Mouse (Mus musculus): ENCODE measurements around the gene Lamtor5. TPM values are rescaled to one million over a fixed set of nuclear protein-coding genes. Genes with fewer than 3 reads are reported as not detected.
"Not testable (repeated sequence)": the region's sequence is repeated elsewhere in the genome, so short reads cannot be mapped to it uniquely, and the experiment has no call there.

Lamtor5 gene
- polyA plus RNA-seq, 1 experiment from 2014 or later = 193 TPM

DNA sequence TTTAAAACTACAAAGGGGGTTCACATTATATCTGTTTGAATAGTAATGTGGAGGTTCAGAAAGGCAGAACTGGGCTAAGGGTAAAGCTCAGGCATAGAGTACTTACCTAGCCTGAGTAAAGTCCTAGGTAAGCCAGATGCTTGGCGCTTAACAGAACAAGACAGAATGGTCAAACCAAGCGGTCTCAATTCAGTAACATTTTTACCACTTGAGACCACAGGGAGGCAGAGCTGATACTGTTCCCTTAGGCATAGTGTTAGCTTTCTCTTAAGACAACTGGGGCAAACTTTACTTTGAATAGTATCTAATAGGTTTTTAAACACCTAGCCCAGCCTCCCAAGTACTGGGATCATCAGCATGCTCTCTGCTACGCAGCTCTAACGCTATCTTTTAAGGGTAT lies 2.7 kb upstream of the Lamtor5 start:
- WGBS = 62% methylated on average over 4 of the region's 4 CpGs
- no peak for DNase-seq (ENCODE audit: low spot score)
- Histone ChIP-seq H3K27ac (replicated peaks) (no peak overlapping the region), H3K27me3 (ENCODE audit: low read depth, poor library complexity, severe bottlenecking) (no peaks in the 10 kb centered on the region; the same call in 1 of the 2 replicates), H3K4me3 (no peak overlapping the region), H3K9me3 (replicated peaks) (no peaks in the 10 kb centered on the region), H3K4me1 (peaks cover 20% of the 10 kb centered on the region), H3K36me3 (no peaks in the 10 kb centered on the region)

DNA sequence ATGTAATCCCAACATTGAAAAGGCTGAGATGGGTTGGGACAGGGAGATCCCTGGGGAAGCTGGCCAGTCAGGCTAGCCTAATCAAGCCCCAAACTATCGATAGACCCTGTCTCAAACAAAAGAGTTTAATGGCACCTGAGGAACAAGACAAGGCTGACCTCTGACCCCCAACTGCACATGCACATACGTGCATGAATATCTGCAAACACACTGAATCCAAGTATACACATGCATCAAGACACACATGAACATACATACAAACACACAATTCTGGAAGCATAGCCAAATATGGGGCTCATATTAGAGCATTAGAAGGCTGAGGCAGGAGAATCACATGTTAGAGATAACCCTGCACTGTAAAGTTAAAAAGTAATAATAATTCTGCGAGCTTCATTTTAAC lies 2.0 kb upstream of the Lamtor5 start:
- Histone ChIP-seq H3K36me3 (peaks cover 1% of the 10 kb centered on the region; the same call in 1 of the 2 replicates), H3K4me1 (peaks cover 20% of the 10 kb centered on the region), H3K4me3 (no peak overlapping the region), H3K9me3 (replicated peaks) (no peaks in the 10 kb centered on the region), H3K27me3 (ENCODE audit: low read depth, poor library complexity, severe bottlenecking) (no peaks in the 10 kb centered on the region; the same call in 1 of the 2 replicates), H3K27ac (replicated peaks) (no peak overlapping the region)
- WGBS = 81% methylated on average over 3 of the region's 3 CpGs
- no peak for DNase-seq (ENCODE audit: low spot score)

DNA sequence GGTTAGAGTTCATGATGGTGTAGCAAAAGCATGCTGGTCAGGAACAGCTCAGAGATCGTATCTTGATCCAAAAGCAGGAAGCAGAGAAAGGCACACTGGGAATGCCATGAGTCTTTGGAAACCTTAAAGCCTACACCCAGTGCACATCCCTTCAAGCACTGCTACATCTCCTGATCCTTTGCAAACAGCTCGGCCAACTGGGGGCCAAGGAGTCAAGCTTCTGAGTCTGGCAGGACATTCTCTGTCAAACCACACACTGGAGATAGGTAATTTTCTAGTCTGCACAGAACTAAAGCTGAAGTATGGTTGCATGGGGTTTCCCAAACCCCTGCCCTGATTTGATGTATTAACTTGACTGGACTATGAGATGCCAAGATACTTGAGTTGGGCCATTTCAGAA lies 7.5 kb downstream of the Lamtor5 start:
- no peaks in the 10 kb centered on the region for H3K27me3 ChIP-seq (ENCODE audit: low read depth, poor library complexity, severe bottlenecking)
- peaks cover 35% of the 10 kb centered on the region for H3K36me3 ChIP-seq
- H3K4me3 ChIP-seq = no peak overlapping the region
- H3K4me1 ChIP-seq = no peaks in the 10 kb centered on the region
- no peak for DNase-seq (ENCODE audit: low spot score)
- WGBS = 93% methylated on average over 2 of the region's 2 CpGs
- no peaks in the 10 kb centered on the region for H3K9me3 ChIP-seq (replicated peaks)
- H3K27ac ChIP-seq (replicated peaks) = no peak overlapping the region

DNA sequence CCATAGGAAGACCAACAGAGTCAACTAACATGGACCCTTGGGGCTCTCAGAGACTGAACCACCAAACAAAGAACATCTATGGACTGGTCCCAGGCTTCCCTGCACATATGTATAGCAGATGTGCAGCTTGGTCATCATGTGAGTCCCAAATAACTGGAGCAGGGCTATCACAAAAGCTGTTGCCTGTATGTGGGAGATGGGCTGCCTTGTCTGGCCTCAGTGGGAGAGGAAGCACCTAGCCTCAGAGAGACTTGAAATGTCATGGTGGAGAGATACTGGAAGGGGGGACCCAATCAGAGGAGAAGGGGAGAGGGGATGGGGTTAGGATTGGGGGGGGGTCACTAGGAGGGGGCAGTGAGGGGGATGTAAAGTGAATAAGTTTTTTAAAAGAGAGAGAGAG lies 8.7 kb downstream of the Lamtor5 start:
- no peak overlapping the region for H3K4me3 ChIP-seq
- no peak for DNase-seq (ENCODE audit: low spot score)
- H3K27me3 ChIP-seq (ENCODE audit: low read depth, poor library complexity, severe bottlenecking) = no peaks in the 10 kb centered on the region
- peaks cover 26% of the 10 kb centered on the region for H3K36me3 ChIP-seq
- H3K4me1 ChIP-seq = no peaks in the 10 kb centered on the region
- no peak overlapping the region for H3K27ac ChIP-seq (replicated peaks)
- no peaks in the 10 kb centered on the region for H3K9me3 ChIP-seq (replicated peaks)

DNA sequence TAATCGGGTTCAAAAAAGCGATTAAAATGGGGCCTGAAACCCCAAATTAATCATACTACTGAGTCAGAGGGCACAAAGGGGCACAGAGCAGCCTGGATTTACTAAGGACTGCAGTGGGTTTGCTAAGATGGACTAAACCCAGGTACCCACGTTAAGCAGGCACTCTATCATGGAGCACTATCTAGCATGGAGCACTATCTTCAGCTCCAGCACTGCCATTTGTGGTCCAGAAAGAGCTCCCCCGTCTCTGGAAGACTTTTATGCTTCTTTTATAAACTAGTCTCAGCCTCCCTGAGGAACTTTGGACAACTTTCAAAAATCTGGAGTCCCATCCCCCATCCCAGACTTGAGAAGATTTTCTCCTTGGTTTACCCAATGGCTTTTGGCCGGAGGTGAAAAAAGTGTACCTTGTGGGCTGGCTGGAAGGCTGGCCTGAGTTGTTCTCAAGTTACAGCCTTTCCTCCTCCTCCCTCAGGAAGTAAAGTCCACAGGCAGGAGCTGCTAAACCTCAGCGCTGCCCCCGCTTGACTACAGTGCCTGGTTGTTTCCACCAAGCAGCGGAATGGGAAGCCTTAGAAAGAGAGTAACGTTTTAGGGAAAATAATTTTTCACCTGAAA lies 12.2 kb downstream of the Lamtor5 start, which contains the start of gene Slc16a4:
Slc16a4 (plus strand) TSS at position 467 of the 618 bp plus-strand sequence.
- Histone ChIP-seq H3K27me3 (ENCODE audit: low read depth, poor library complexity, severe bottlenecking) (no peaks in the 10 kb centered on the region), H3K4me1 (no peaks in the 10 kb centered on the region), H3K27ac (replicated peaks) (no peak within 1 kb of the TSS), H3K36me3 (peaks cover 9% of the 10 kb centered on the region), H3K4me3 (no peak within 1 kb of the TSS), H3K9me3 (replicated peaks) (no peaks in the 10 kb centered on the region)
- DNase-seq (ENCODE audit: low spot score) = no peak
- WGBS = 30% methylated on average over 9 of the region's 9 CpGs

DNA sequence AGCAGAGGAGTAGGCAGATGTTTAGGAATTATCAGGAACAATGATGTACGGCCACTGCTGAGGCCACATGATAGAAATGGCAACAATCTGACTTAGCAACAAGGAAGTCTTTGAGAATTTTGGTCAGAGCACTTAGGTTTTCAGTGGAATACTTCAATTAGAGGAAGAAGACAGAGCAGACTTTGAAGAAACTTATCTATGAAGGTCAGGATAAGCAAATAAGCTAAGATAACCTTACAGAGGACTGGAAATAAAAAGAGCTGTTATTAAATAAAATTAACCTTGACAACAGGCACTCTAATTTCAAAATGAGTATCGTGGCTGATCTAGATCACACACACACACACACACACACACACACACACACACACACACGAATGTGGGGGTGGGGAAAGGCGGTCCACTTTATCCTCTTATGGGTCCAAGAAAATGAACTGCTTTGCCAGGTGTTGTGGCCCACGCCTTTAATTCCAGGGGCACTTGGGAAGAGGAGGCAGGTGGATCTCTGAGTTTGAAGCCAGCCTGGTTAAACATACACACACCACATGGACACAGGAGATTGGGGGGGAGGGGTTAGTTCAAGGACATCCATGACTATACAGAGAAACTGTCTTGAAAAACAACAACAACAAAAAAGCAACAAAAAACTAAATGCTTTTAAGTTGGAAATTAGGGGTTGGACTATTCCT lies 17.2 kb downstream of the Lamtor5 start:
- Histone ChIP-seq H3K36me3 (peaks cover 15% of the 10 kb centered on the region), H3K9me3 (replicated peaks) (no peaks in the 10 kb centered on the region), H3K4me1 (no peaks in the 10 kb centered on the region), H3K27me3 (ENCODE audit: low read depth, poor library complexity, severe bottlenecking) (no peaks in the 10 kb centered on the region), H3K27ac (replicated peaks) (no peak overlapping the region), H3K4me3 (no peak overlapping the region)
- no peak for DNase-seq (ENCODE audit: low spot score)
- WGBS = 89% methylated on average over 5 of the region's 5 CpGs

DNA sequence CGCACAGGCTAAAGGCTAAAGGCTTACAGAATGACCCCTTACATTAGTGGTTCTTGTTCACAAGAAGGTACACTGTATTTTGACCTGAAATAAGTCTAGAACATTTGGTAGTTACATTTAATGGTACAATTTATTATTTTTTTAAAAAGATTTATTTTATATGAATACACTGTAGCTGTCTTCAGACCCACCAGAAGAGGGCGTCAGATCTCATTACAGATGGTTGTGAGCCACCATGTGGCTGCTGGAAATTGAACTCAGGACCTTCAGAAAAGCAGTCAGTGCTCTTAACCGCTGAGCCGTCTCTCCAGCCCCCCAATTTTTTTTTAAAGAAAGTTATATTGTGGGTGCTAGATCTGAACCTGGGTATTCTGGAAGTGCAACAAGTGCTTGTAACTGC lies 18.3 kb downstream of the Lamtor5 start:
- H3K9me3 ChIP-seq (replicated peaks); H3K27me3 ChIP-seq (ENCODE audit: low read depth, poor library complexity, severe bottlenecking); H3K27ac ChIP-seq (replicated peaks); DNase-seq (ENCODE audit: low spot score); H3K4me3 ChIP-seq; H3K4me1 ChIP-seq: not testable (repeated sequence)
- 70% methylated on average over 4 of the region's 4 CpGs for WGBS
- peaks cover 24% of the 10 kb centered on the region for H3K36me3 ChIP-seq

DNA sequence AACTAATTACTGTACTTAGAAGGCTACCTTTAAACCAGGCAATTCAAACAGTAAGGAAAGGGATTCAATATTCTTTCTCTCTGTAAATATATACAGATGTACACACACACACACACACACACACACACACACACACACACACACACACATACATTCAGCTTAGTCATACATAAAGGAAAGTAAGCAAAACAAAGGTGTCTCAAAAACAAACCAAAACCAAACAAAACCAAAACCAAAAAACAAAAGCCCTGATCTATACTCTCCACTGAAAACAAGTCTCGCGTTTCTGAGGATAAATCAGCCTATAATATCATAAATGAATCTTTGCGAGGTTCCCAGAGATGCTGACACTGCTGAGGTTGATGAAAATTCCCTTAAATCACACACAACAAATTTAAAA lies 38.7 kb downstream of the Lamtor5 start:
- no peak for DNase-seq (ENCODE audit: low spot score)
- Histone ChIP-seq H3K4me3 (no peak overlapping the region), H3K4me1 (peaks cover 6% of the 10 kb centered on the region; the same call in 1 of the 2 replicates), H3K27me3 (ENCODE audit: low read depth, poor library complexity, severe bottlenecking) (no peaks in the 10 kb centered on the region), H3K36me3 (peaks cover 85% of the 10 kb centered on the region), H3K27ac (replicated peaks) (no peak overlapping the region), H3K9me3 (replicated peaks) (no peaks in the 10 kb centered on the region)
- WGBS = 96% methylated on average over 3 of the region's 3 CpGs

DNA sequence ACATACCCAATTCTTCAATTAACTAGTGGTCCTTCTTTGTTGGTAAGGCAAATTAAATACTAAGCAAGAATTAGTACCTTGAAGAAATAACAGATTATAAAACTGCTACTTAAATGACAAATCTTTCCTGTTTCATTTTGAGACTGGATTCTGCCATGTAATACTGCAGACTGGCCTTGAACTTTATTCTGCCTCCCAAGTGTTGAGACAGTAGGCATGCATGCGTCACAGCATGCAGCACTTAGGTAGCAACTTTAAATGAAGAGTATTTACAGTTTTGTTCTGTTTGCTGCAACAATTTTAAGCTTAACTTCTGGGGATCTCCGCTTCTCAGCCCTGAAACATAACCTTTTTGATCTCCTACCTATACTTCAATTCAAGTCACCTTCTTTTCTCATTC lies 42.5 kb downstream of the Lamtor5 start:
- H3K36me3 ChIP-seq = peaks cover 93% of the 10 kb centered on the region
- H3K27me3 ChIP-seq (ENCODE audit: low read depth, poor library complexity, severe bottlenecking) = no peaks in the 10 kb centered on the region
- WGBS = 92% methylated on average over 2 of the region's 2 CpGs
- H3K4me1 ChIP-seq = peaks cover 38% of the 10 kb centered on the region
- H3K4me3 ChIP-seq = no peak overlapping the region
- H3K9me3 ChIP-seq (replicated peaks) = no peaks in the 10 kb centered on the region
- DNase-seq (ENCODE audit: low spot score) = no peak
- no peak overlapping the region for H3K27ac ChIP-seq (replicated peaks)

DNA sequence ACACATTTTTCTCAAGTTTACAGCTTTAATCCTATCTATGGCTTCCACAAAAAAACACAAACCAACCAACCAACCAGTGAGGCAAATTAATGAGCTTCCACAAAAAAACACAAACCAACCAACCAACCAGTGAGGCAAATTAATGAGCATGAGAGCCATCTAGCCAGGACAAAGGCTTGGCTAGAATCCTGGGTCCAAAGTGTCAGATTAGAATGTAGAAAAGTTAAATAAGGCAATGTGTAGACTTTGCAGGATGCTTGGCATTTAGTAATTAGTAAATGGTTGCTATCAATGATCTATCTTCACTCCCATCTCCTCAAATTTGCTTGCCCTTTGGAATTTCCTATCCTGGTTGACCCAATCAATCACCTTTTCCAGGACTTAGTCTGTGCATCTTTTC lies 43.1 kb downstream of the Lamtor5 start:
- Histone ChIP-seq H3K27me3 (ENCODE audit: low read depth, poor library complexity, severe bottlenecking) (no peaks in the 10 kb centered on the region), H3K36me3 (peaks cover 91% of the 10 kb centered on the region), H3K4me1 (peaks cover 41% of the 10 kb centered on the region), H3K27ac (replicated peaks) (no peak overlapping the region), H3K9me3 (replicated peaks) (no peaks in the 10 kb centered on the region), H3K4me3 (no peak overlapping the region)
- no peak for DNase-seq (ENCODE audit: low spot score)

DNA sequence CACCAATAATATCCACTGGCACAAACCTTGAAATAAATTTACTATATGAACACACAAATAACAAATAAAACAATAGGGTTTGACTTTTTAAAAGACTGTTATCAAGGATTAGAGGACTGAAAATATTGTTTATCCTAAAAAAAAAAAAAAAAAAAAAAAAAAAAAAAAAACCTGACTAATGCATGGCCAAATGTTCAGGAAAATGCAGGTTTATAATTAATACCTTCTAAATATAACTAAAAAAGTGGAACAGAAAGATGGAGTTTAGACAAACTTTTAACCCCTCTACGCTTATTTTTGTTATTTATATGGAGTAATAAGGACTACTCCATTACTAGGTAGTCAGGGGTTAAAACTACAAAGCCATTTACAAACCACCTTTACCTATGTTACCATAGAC lies 47.8 kb downstream of the Lamtor5 start:
- H3K36me3 ChIP-seq = peaks cover 94% of the 10 kb centered on the region
- no peak overlapping the region for H3K27ac ChIP-seq (replicated peaks)
- 90% methylated on average over 1 of the region's 1 CpGs for WGBS
- no peak for DNase-seq (ENCODE audit: low spot score)
- no peaks in the 10 kb centered on the region for H3K9me3 ChIP-seq (replicated peaks)
- no peaks in the 10 kb centered on the region for H3K27me3 ChIP-seq (ENCODE audit: low read depth, poor library complexity, severe bottlenecking)
- H3K4me3 ChIP-seq = no peak overlapping the region
- peaks cover 84% of the 10 kb centered on the region for H3K4me1 ChIP-seq

DNA sequence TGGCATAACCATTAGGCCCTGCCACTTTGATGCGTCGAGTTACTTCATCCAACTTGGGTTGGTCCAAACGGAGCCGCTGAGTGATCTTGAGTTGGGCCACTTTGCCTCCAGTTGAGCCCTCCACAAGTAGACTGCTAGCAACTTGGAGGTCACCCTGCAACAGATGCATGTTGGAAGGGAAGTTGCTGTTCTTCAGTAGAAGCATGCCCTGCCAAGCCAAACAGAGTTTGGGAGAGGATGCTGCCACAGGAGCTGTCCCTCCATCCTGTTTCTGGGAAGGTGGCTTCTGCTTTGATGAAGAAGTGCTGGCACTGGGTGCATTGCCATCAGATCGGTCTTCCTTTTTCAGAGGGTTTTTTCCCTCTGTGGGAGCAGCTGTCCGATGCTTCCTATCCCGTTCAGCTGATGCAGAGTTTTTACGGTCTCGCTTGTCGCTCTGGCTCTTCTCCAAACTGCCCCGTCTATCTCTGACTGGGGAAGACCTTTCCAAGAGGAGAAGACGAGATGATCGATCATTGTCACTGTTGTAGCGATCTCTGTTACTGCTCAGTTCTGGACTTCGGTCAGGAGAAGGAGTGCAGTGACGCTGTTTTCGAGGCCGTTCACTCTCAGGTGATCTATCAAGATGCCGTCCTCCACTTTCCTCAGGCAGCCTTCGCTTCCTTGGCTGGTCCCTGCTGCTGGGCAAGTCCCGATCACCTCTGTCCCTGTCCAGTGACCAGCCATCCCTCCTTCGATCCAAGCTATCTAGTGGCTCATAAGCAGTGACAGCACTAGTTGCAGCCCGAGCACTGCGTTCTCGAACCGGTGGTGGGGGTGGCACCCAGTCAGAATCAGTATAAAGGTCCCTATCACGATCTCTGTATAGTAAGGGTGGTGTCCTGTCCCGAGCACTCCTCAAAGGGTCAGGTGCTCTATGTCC lies 52.1 kb downstream of the Lamtor5 start:
- H3K4me1 ChIP-seq = peaks cover 66% of the 10 kb centered on the region
- WGBS = 87% methylated on average over 28 of the region's 28 CpGs

DNA sequence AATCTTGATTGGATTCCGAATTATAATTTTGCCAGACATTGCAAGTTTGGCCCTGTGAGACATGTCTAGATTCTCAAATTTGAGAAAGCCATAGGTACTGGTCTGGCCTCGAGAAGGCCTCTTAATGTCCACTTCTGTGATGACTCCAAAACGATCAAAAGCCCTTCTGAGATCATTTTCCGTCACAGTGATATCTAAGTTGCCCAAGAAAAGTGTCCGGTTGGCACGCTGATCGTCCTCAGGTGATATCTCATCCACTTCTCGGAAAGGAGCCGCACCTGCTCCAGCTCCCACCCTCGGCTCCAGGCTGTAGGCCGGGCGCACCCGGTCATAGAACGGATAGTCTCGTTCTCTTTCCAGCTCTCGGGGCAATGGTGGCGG lies 53.1 kb downstream of the Lamtor5 start:
- H3K27me3 ChIP-seq (ENCODE audit: low read depth, poor library complexity, severe bottlenecking) = no peaks in the 10 kb centered on the region
- no peak for DNase-seq (ENCODE audit: low spot score)
- H3K4me1 ChIP-seq = peaks cover 59% of the 10 kb centered on the region
- peak overlapping the region; percentile 98 for H3K4me3 ChIP-seq
- WGBS = 32% methylated on average over 17 of the region's 17 CpGs
- H3K27ac ChIP-seq (replicated peaks) = peak overlapping the region; percentile 97
- no peaks in the 10 kb centered on the region for H3K9me3 ChIP-seq (replicated peaks)
- peaks cover 46% of the 10 kb centered on the region for H3K36me3 ChIP-seq

More for the DNA sequence above, 52.1 kb downstream of the Lamtor5 start:
- Histone ChIP-seq H3K9me3 (replicated peaks) (no peaks in the 10 kb centered on the region), H3K36me3 (peaks cover 53% of the 10 kb centered on the region), H3K27me3 (ENCODE audit: low read depth, poor library complexity, severe bottlenecking) (no peaks in the 10 kb centered on the region), H3K27ac (replicated peaks) (no peak overlapping the region), H3K4me3 (peak overlapping the region; percentile 98)
- DNase-seq (ENCODE audit: low spot score) = no peak
